Mouse (Mus musculus) neural tube, embryonic 13.5 days (tissue): Measurements from ENCODE around the gene Ano2. TPM values are rescaled to one million over a fixed set of nuclear protein-coding genes. Genes with fewer than 3 reads are reported as not detected.

Experiments used
- polyA plus RNA-seq: library from polyadenylated mRNA; unstranded; fragments of >200 nt; fragmentation: Nextera tagmentation; extraction: Ambion mirVana; gene quantifications from 2 replicates; pipeline ENCODE4 v1.2.1, GENCODE M21; 2015

Gene Ano2
- polyA plus RNA-seq, 1 experiment from 2014 or later = 0.60 TPM

Other genes with a start within 250 kb of the Ano2 start
- 66.9 and 74.0 TPM in 2 replicates for gene Cd9, start 195.6 kb upstream of the Ano2 start, polyA plus RNA-seq
- gene Vwf, start 143.6 kb upstream of the Ano2 start, polyA plus RNA-seq = 5.6 and 8.0 TPM in 2 replicates